Mouse (Mus musculus) heart, embryonic 11.5 days (tissue): ENCODE measurements around the gene Kmt2d. TPM values are rescaled to one million over a fixed set of nuclear protein-coding genes. Genes with fewer than 3 reads are reported as not detected.

Experiments
- ATAC-seq: fragments of 200-750 bp; cut with Nextera tagmentation; replicated peaks from 2 replicates; pipeline ENCODE4 v1.8.0; 2017; ENCODE audit warnings: moderate library complexity; ENCODE audit not compliant: insufficient number of reproducible peaks, low FRiP score, low TSS enrichment
- H3K27ac ChIP-seq: fragments of 300-500 bp; sonication (generic); 2 replicates; pipeline ENCODE4 v1.5.1; 2014; ENCODE audit warnings: mild to moderate bottlenecking, low read depth, low read length
- H3K27me3 ChIP-seq: fragments of 300-500 bp; sonication (generic); 2 replicates; pipeline ENCODE4 v1.6.1; 2014; ENCODE audit warnings: mild to moderate bottlenecking, low read length, mixed read lengths; ENCODE audit not compliant: control insufficient read depth, insufficient read depth
- H3K36me3 ChIP-seq: fragments of 300-500 bp; sonication (generic); 2 replicates; pipeline ENCODE4 v1.6.1; 2014; ENCODE audit warnings: mild to moderate bottlenecking, low read length, moderate library complexity, mixed read lengths; ENCODE audit not compliant: control insufficient read depth, insufficient read depth
- H3K4me1 ChIP-seq: fragments of 300-500 bp; sonication (generic); 2 replicates; pipeline ENCODE4 v1.6.1; 2014; ENCODE audit warnings: low read length; ENCODE audit not compliant: control insufficient read depth, insufficient read depth
- H3K4me2 ChIP-seq: fragments of 300-500 bp; sonication (generic); 2 replicates; pipeline ENCODE4 v1.6.1; 2014; ENCODE audit warnings: mild to moderate bottlenecking, moderate library complexity
- H3K4me3 ChIP-seq: fragments of 300-500 bp; sonication (generic); 2 replicates; pipeline ENCODE4 v1.5.1; 2014; ENCODE audit warnings: low read depth, low read length
- H3K9ac ChIP-seq: fragments of 300-500 bp; sonication (generic); 2 replicates; pipeline ENCODE4 v1.6.1; 2014; ENCODE audit warnings: mild to moderate bottlenecking, low read depth, low read length, moderate library complexity
- H3K9me3 ChIP-seq: fragments of 300-500 bp; sonication (generic); replicated peaks from 2 replicates; pipeline ENCODE4 v1.6.1; 2016; ENCODE audit warnings: low read length; ENCODE audit not compliant: control insufficient read depth
- WGBS: fragments of 180-500 bp; shearing (Covaris S2); extraction: QIAGEN DNeasy Blood & Tissue Kit; methylation state at CpG from one replicate; pipeline ENCODE4 v1.1.7; 2014; ENCODE audit not compliant: insufficient replicate concordance; 5-methylcytosine and 5-hydroxymethylcytosine counted together
- polyA plus RNA-seq: library from polyadenylated mRNA; unstranded; fragments of >200 nt; fragmentation: Nextera tagmentation; extraction: Ambion mirVana; gene quantifications from 2 replicates; pipeline ENCODE4 v1.2.1, GENCODE M21; 2014

Kmt2d gene
- polyA plus RNA-seq, 1 experiment from 2014 or later = 16.1 TPM

GRCm38 (mm10) chr15:98843595-98844223 lies 27.3 kb downstream of the Kmt2d start:
- H3K9ac ChIP-seq = no peak overlapping the region
- 91% methylated on average over 11 of the region's 11 CpGs for WGBS
- no peak for ATAC-seq
- H3K27ac ChIP-seq = no peak overlapping the region
- H3K9me3 ChIP-seq = no peaks in the 10 kb centered on the region
- peaks cover 76% of the 10 kb centered on the region for H3K36me3 ChIP-seq
- H3K4me3 ChIP-seq = no peak overlapping the region
- no peaks in the 10 kb centered on the region for H3K27me3 ChIP-seq
- H3K4me1 ChIP-seq = no peaks in the 10 kb centered on the region
- no peak overlapping the region for H3K4me2 ChIP-seq

GRCm38 (mm10) chr15:98839671-98840585 lies 31.1 kb downstream of the Kmt2d start:
- Histone ChIP-seq H3K9ac (no peak overlapping the region), H3K4me3 (no peak overlapping the region), H3K36me3 (peaks cover 68% of the 10 kb centered on the region), H3K4me2 (no peak overlapping the region), H3K27me3 (no peaks in the 10 kb centered on the region), H3K4me1 (peaks cover 8% of the 10 kb centered on the region), H3K27ac (no peak overlapping the region), H3K9me3 (no peaks in the 10 kb centered on the region)
- ATAC-seq = no peak
- WGBS = 92% methylated on average over 30 of the region's 30 CpGs

- no peak overlapping the region for H3K9ac ChIP-seq
- no peak overlapping the region for H3K4me2 ChIP-seq
- H3K27ac ChIP-seq = no peak overlapping the region
- H3K27me3 ChIP-seq = no peaks in the 10 kb centered on the region
- peaks cover 68% of the 10 kb centered on the region for H3K36me3 ChIP-seq
- no peak for ATAC-seq
- no peaks in the 10 kb centered on the region for H3K9me3 ChIP-seq
- H3K4me1 ChIP-seq = peaks cover 8% of the 10 kb centered on the region
- 96% methylated on average over 14 of the region's 14 CpGs for WGBS
- no peak overlapping the region for H3K4me3 ChIP-seq
Measured at GRCm38 (mm10) chr15:98839161-98839560, 31.8 kb downstream of the Kmt2d start.

GRCm38 (mm10) chr15:98837743-98838103 lies 33.3 kb downstream of the Kmt2d start:
- Histone ChIP-seq H3K4me1 (peaks cover 13% of the 10 kb centered on the region), H3K36me3 (peaks cover 70% of the 10 kb centered on the region), H3K9me3 (no peaks in the 10 kb centered on the region), H3K27me3 (no peaks in the 10 kb centered on the region), H3K9ac (no peak overlapping the region), H3K4me3 (no peak overlapping the region), H3K27ac (no peak overlapping the region), H3K4me2 (no peak overlapping the region)
- 69% methylated on average over 4 of the region's 4 CpGs for WGBS
- no peak for ATAC-seq

- peaks cover 70% of the 10 kb centered on the region for H3K36me3 ChIP-seq
- WGBS = 87% methylated on average over 21 of the region's 21 CpGs
- no peaks in the 10 kb centered on the region for H3K27me3 ChIP-seq
- peaks cover 16% of the 10 kb centered on the region for H3K4me1 ChIP-seq
- H3K9me3 ChIP-seq = no peaks in the 10 kb centered on the region
- ATAC-seq = no peak
- H3K4me3 ChIP-seq = no peak overlapping the region
- H3K4me2 ChIP-seq = no peak overlapping the region
- no peak overlapping the region for H3K27ac ChIP-seq
- H3K9ac ChIP-seq = no peak overlapping the region
Measured at GRCm38 (mm10) chr15:98837006-98837742, 33.8 kb downstream of the Kmt2d start.

- peaks cover 22% of the 10 kb centered on the region for H3K4me1 ChIP-seq
- H3K9me3 ChIP-seq = no peaks in the 10 kb centered on the region
- no peak for ATAC-seq
- no peak overlapping the region for H3K4me2 ChIP-seq
- 77% methylated on average over 14 of the region's 14 CpGs for WGBS
- H3K36me3 ChIP-seq = peaks cover 53% of the 10 kb centered on the region
- no peak overlapping the region for H3K9ac ChIP-seq
- H3K4me3 ChIP-seq = no peak overlapping the region
- H3K27me3 ChIP-seq = no peaks in the 10 kb centered on the region
- H3K27ac ChIP-seq = 0 out of 2 replicates have a peak overlapping the region, but pooled peaks have one; percentile 15
Measured at GRCm38 (mm10) chr15:98835291-98835690, 35.7 kb downstream of the Kmt2d start.

GRCm38 (mm10) chr15:98834059-98834458 lies 36.9 kb downstream of the Kmt2d start:
- 87% methylated on average over 13 of the region's 13 CpGs for WGBS
- Histone ChIP-seq H3K9ac (no peak overlapping the region), H3K9me3 (no peaks in the 10 kb centered on the region), H3K27ac (no peak overlapping the region), H3K36me3 (peaks cover 46% of the 10 kb centered on the region), H3K27me3 (no peaks in the 10 kb centered on the region), H3K4me2 (no peak overlapping the region), H3K4me1 (peaks cover 27% of the 10 kb centered on the region), H3K4me3 (no peak overlapping the region)
- ATAC-seq = no peak

GRCm38 (mm10) chr15:98833281-98833680 lies 37.7 kb downstream of the Kmt2d start:
- H3K36me3 ChIP-seq = peaks cover 41% of the 10 kb centered on the region

More at GRCm38 (mm10) chr15:98833281-98833680, 37.7 kb downstream of the Kmt2d start:
- no peak overlapping the region for H3K4me2 ChIP-seq
- H3K9me3 ChIP-seq = no peaks in the 10 kb centered on the region
- ATAC-seq = no peak
- H3K27ac ChIP-seq = no peak overlapping the region
- peaks cover 27% of the 10 kb centered on the region for H3K4me1 ChIP-seq
- no peak overlapping the region for H3K9ac ChIP-seq
- 82% methylated on average over 11 of the region's 11 CpGs for WGBS
- no peak overlapping the region for H3K4me3 ChIP-seq
- H3K27me3 ChIP-seq = no peaks in the 10 kb centered on the region
